8 mouse cellular contexts compared by ENCODE assay signal in genomic region chr2:112267547-112268269, GRCm38 (mm10). TPM values are rescaled to one million over a fixed set of nuclear protein-coding genes. Genes with fewer than 3 reads are reported as not detected.
A peak's percentile ranks its signal among the peaks of the same experiment; 100 is the strongest.
DNase-seq lines count a peak whose midpoint lies in the region; ATAC-seq lines count a peak whose summit lies in the region.

No protein-coding gene starts in this region.

- no peak for DNase-seq in lung, postnatal 4 days
- DNase-seq in skeletal muscle tissue, adult 2 months (ENCODE audit: low read depth, low spot score), result peak; percentile 33
- DNase-seq in adrenal gland, postnatal 4 days (ENCODE audit: low spot score in 2 of 2), result no peak
- DNase-seq in urinary bladder, postnatal 14 days (ENCODE audit: low spot score), result no peak
- no peak for DNase-seq in gastrocnemius, postnatal 4 days (ENCODE audit: low spot score in 2 of 2)

- H3K27ac ChIP-seq in lung, embryonic 15.5 days, result no peak overlapping the region
- H3K27ac ChIP-seq in forebrain, embryonic 15.5 days (replicated peaks), result no peak overlapping the region
- H3K27ac ChIP-seq in limb, embryonic 15.5 days, result no peak overlapping the region

- peak overlapping the region; percentile 91 for H3K4me2 ChIP-seq in lung, embryonic 15.5 days
- peak overlapping the region; percentile 72 for H3K4me2 ChIP-seq in forebrain, embryonic 15.5 days (replicated peaks)
- peak overlapping the region; percentile 74 for H3K4me2 ChIP-seq in limb, embryonic 15.5 days

- H3K9ac ChIP-seq in lung, embryonic 15.5 days, result no peak overlapping the region
- H3K9ac ChIP-seq in forebrain, embryonic 15.5 days (replicated peaks), result 0 out of 2 replicates have a peak overlapping the region, but pooled peaks have one; percentile 78
- H3K9ac ChIP-seq in limb, embryonic 15.5 days, result no peak overlapping the region

- no peaks in the 10 kb centered on the region for H3K27me3 ChIP-seq in lung, embryonic 15.5 days
- no peaks in the 10 kb centered on the region for H3K27me3 ChIP-seq in forebrain, embryonic 15.5 days
- H3K27me3 ChIP-seq in limb, embryonic 15.5 days, result no peaks in the 10 kb centered on the region

- H3K36me3 ChIP-seq in lung, embryonic 15.5 days, result no peaks in the 10 kb centered on the region
- H3K36me3 ChIP-seq in forebrain, embryonic 15.5 days, result no peaks in the 10 kb centered on the region
- 0 out of 2 replicates have a peak, but pooled peaks cover 2% of the 10 kb centered on the region for H3K36me3 ChIP-seq in limb, embryonic 15.5 days

- peaks cover 23% of the 10 kb centered on the region for H3K4me1 ChIP-seq in lung, embryonic 15.5 days
- H3K4me1 ChIP-seq in forebrain, embryonic 15.5 days, result peaks cover 57% of the 10 kb centered on the region
- H3K4me1 ChIP-seq in limb, embryonic 15.5 days, result peaks cover 21% of the 10 kb centered on the region

- ATAC-seq in lung, embryonic 15.5 days (ENCODE audit: borderline replicate concordance, extremely low read depth, low FRiP score, low TSS enrichment), result no peak
- ATAC-seq in forebrain, embryonic 15.5 days (replicated peaks), result no peak
- ATAC-seq in limb, embryonic 15.5 days (ENCODE audit: insufficient number of reproducible peaks, low FRiP score, low TSS enrichment, low read depth), result no peak

- H3K9me3 ChIP-seq in lung, embryonic 15.5 days, result no peaks in the 10 kb centered on the region
- H3K9me3 ChIP-seq in forebrain, embryonic 15.5 days, result no peaks in the 10 kb centered on the region
- H3K9me3 ChIP-seq in limb, embryonic 15.5 days, result no peaks in the 10 kb centered on the region

- H3K4me3 ChIP-seq in lung, embryonic 15.5 days, result peak overlapping the region; percentile 82; the same call in 1 of the 2 replicates
- H3K4me3 ChIP-seq in forebrain, embryonic 15.5 days, result peak overlapping the region; percentile 66
- H3K4me3 ChIP-seq in limb, embryonic 15.5 days, result peak overlapping the region; percentile 78; the same call in 1 of the 2 replicates

- 74% methylated on average over 8 of the region's 8 CpGs for WGBS in lung, embryonic 15.5 days
- WGBS in forebrain, embryonic 15.5 days, result 76% methylated on average over 8 of the region's 8 CpGs
- 64% methylated on average over 8 of the region's 8 CpGs for WGBS in limb, embryonic 15.5 days

RNA-seq across cellular contexts. Expression of gene Gm21985, which starts 1.6 kb away (rescaled TPM):
- not detected in 2 replicates for polyA plus RNA-seq in lung, embryonic 15.5 days (2015; fragmentation: Nextera tagmentation; extraction: Ambion mirVana)
- 0.06 TPM in 1 of 2 replicates, not detected in the other for polyA plus RNA-seq in forebrain, embryonic 15.5 days (2015; fragmentation: Nextera tagmentation; extraction: Ambion mirVana)
- polyA plus RNA-seq in limb, embryonic 15.5 days (2015; fragmentation: Nextera tagmentation; extraction: Ambion mirVana), result not detected in 2 replicates
- total RNA-seq in adrenal gland, postnatal 4 days (2021), result not detected
- total RNA-seq in gastrocnemius, postnatal 4 days (2021), result not detected

RNA-seq across cellular contexts. Expression of gene Slc12a6, which starts 2.1 kb away (rescaled TPM):
- 6.8 and 9.3 TPM in 2 replicates for polyA plus RNA-seq in lung, embryonic 15.5 days (2015; fragmentation: Nextera tagmentation; extraction: Ambion mirVana)
- 15.6 and 16.9 TPM in 2 replicates for polyA plus RNA-seq in forebrain, embryonic 15.5 days (2015; fragmentation: Nextera tagmentation; extraction: Ambion mirVana)
- polyA plus RNA-seq in limb, embryonic 15.5 days (2015; fragmentation: Nextera tagmentation; extraction: Ambion mirVana), result 8.0 and 8.6 TPM in 2 replicates
- total RNA-seq in adrenal gland, postnatal 4 days (2021), result 10 to 100 TPM; 52.8 to 54.2 TPM
- 10 to 100 TPM; 41.1 to 50.6 TPM for total RNA-seq in gastrocnemius, postnatal 4 days (2021)

RNA-seq across cellular contexts. Expression of gene Nop10, which starts 6.0 kb away (rescaled TPM):
- polyA plus RNA-seq in lung, embryonic 15.5 days (2015; fragmentation: Nextera tagmentation; extraction: Ambion mirVana), result 182 and 204 TPM in 2 replicates
- 164 and 187 TPM in 2 replicates for polyA plus RNA-seq in forebrain, embryonic 15.5 days (2015; fragmentation: Nextera tagmentation; extraction: Ambion mirVana)
- 185 and 207 TPM in 2 replicates for polyA plus RNA-seq in limb, embryonic 15.5 days (2015; fragmentation: Nextera tagmentation; extraction: Ambion mirVana)
- 10 to 100 TPM; 89.3 to 93.9 TPM for total RNA-seq in adrenal gland, postnatal 4 days (2021)
- total RNA-seq in gastrocnemius, postnatal 4 days (2021), result 10 to 100 TPM; 51.2 to 52.0 TPM

RNA-seq across cellular contexts. Expression of gene Nutm1, which starts 8.6 kb away (rescaled TPM):
- not detected in 2 replicates for polyA plus RNA-seq in lung, embryonic 15.5 days (2015; fragmentation: Nextera tagmentation; extraction: Ambion mirVana)
- polyA plus RNA-seq in forebrain, embryonic 15.5 days (2015; fragmentation: Nextera tagmentation; extraction: Ambion mirVana), result 0.04 TPM in 1 of 2 replicates, not detected in the other
- not detected in 2 replicates for polyA plus RNA-seq in limb, embryonic 15.5 days (2015; fragmentation: Nextera tagmentation; extraction: Ambion mirVana)
- not detected for total RNA-seq in adrenal gland, postnatal 4 days (2021)
- total RNA-seq in gastrocnemius, postnatal 4 days (2021), result not detected

RNA-seq across cellular contexts. Expression of gene Lpcat4, which starts 28.4 kb away (rescaled TPM):
- 16.3 and 17.3 TPM in 2 replicates for polyA plus RNA-seq in lung, embryonic 15.5 days (2015; fragmentation: Nextera tagmentation; extraction: Ambion mirVana)
- polyA plus RNA-seq in forebrain, embryonic 15.5 days (2015; fragmentation: Nextera tagmentation; extraction: Ambion mirVana), result 13.4 and 15.2 TPM in 2 replicates
- 17.0 and 21.0 TPM in 2 replicates for polyA plus RNA-seq in limb, embryonic 15.5 days (2015; fragmentation: Nextera tagmentation; extraction: Ambion mirVana)
- total RNA-seq in adrenal gland, postnatal 4 days (2021), result 10 to 100 TPM in 1 of 2 experiments, 1 to 10 TPM in 1; 8.2 to 12.5 TPM
- 1 to 10 TPM; 5.0 to 5.5 TPM for total RNA-seq in gastrocnemius, postnatal 4 days (2021)
